Mouse (Mus musculus): ENCODE measurements around the gene Mettl8.

Gene Mettl8

GRCm38 (mm10) chr2:71055300-71056114, at the start of gene Mettl8, which contains the start of gene Dcaf17:
TSS of gene Mettl8 (minus strand) at chr2:71055583.
TSS of gene Dcaf17 (plus strand) at chr2:71055328.
- DNase-seq = peak; percentile 94

DNA sequence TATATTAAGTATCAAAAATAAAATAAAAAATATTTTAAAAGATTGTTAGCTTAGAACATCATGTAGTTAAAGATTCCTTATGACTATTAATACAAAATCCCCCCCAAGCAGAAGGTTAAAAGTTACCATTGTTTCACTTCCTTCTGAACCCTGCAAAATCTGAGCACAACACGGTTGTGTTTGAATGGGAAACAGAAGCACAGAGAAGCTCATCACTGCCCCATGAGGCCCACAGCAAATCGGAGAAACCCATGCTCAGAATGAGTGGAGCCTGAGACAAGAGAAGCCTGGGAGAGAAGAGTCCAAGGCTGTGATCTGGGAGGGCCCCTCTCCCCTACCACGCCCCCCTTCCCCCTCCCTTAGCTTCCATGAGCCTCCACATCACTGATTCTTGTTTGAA, 49.3 kb upstream of the Mettl8 start:
- DNase-seq = no peak

DNA sequence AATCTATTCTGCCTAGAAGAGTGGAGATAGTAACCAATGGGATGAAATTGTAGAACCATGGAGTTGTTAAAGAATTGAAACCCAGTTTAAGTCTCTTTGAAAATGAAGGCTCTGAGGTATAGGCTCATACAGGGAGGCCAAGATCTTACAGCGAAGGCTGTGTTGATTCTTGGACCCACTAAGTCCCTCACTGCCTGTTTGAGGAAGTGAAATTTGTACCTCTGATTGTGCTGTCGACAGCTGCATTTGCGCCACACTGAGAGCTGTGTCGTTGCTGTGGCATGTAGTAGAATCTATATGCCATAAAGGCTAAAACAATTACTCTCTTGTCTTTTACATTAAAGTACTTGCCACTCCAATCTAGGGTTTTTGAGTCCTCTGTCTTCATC, 47.9 kb upstream of the Mettl8 start:
- DNase-seq = no peak

DNA sequence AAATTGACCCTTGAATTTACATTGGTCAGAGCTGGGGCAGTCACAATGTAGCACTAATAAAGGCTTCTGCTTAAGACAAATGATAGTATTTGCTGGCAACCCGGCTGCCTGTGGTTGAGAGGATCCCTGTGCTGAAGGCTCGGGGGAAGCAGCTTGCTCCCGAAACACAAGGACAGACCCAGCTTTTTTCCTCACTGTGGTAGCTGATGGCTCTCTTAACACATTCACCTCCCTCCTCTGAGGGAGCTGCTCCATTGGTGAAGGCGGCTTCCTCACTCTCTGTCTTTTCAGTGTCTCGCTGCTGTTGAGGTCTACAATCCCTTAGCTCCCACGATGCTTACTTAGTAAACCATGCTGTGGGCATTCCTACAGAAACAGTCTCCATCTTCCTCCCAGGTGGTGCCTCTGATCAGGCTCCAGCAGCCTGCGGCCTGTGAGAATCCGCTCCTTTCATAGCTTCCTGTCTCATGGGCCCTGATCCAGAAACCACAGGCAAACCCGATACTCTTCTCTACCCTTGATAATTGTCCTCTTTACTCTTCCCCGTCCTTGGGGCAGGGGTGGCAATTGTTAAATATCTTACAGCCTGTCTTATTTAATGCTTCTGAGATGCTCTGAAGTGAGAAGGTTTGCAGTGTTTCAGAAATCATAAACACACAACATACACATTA, 47.4 kb upstream of the Mettl8 start:
- no peak for DNase-seq

GRCm38 (mm10) chr2:71096170-71096569, 40.8 kb upstream of the Mettl8 start:
- no peak for DNase-seq

DNA sequence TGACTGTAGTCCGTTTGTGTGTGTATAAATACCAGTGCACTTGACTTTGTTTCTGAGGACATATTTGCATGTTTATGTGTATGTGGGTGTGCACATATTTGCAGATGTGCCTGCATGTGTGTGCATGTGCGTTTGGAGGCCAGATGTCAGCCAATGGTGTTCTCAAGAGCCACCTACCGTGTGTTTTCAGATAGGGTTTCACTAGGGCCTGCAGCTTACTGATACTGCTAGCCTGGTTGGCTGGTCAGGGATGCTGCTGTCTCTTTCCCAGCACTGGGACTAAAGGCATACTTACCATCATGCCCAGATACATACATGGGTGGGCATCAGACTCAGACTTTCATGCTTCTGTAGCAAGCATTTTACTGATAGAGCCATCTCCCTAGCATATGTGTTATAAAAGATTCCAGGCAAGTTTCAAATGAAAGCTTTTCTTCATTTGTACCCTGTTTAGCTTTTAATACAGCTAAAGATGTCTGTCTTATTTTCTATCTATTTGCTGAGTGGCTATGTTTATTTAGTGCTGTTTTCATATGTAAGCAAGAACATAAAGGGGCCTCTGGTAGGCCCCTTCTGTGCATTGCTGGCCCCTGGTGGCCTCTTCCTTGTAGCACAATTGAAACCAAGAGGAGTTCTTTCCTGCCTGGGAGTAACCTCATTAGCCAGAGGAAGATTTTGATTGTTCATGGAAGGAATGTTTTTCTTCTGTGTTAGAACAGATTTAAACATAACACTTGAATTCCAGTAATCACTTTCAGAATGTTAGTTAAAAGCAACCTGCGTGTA, 35.5 kb upstream of the Mettl8 start:
- DNase-seq = no peak

DNA sequence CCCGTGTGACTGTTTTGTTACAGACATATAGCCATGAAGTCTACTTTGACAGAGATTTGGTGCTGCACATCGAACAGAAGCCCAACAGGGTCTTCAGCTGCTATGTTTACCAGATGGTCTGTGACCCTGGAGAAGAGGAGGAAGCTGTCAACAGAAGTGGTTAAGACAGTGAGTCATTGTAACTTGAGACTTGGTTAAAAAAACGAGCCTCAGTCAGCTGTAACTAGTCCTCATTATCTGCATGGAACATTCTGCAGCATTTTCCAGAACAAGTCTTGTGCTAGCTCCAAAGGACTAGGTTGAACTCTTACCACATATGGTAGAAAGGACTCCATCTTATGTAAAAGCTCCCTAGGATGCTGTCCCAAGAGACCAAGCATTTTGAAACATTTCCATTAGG, 34.4 kb upstream of the Mettl8 start:
- no peak for DNase-seq

GRCm38 (mm10) chr2:71083454-71084193, 28.2 kb upstream of the Mettl8 start:
- no peak for DNase-seq

GRCm38 (mm10) chr2:71082416-71082815, 27.0 kb upstream of the Mettl8 start:
- no peak for DNase-seq

DNA sequence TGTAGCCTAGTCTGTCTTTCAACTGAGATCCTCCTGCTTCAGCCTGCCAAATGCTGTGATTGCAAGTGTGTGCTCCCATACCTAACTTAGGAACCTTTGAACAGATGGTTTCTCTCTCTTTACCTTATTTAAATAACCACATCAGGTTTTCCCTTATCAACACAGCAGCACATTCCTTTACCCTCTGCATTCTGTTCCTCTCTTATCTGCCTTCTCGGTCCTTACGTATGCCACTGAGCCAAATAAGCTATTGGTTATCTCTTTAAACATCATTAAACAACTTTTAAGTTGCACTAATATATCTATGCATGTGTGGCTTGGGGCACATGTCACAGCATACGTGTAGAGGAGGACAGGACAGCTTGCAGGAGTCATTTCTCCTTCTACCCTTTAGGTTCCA, 18.4 kb upstream of the Mettl8 start:
- no peak for DNase-seq

- DNase-seq = no peak
Measured at GRCm38 (mm10) chr2:71073330-71073729, 17.9 kb upstream of the Mettl8 start.

DNA sequence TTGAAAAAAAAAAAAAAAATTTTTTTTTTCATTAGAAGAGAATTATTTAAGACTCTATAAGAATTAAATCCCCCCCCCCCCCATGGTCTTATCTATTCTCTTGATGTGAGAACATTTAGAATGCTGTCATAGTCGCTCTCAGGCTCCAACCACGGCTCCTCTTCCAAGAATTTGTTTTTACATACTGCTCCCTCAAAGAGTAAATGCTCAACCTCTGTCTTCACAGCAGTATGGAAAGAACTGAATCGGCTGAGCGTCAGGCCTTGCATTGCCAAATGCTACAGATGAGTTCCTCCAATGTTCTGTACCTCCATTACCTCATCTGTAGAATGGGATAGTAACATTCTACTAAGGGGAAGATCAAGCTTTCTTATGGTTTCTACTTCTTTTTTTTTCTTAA, 16.2 kb upstream of the Mettl8 start:
- no peak for DNase-seq

- no peak for DNase-seq
Measured at GRCm38 (mm10) chr2:71056115-71056835, 892 bp upstream of the Mettl8 start.

DNA sequence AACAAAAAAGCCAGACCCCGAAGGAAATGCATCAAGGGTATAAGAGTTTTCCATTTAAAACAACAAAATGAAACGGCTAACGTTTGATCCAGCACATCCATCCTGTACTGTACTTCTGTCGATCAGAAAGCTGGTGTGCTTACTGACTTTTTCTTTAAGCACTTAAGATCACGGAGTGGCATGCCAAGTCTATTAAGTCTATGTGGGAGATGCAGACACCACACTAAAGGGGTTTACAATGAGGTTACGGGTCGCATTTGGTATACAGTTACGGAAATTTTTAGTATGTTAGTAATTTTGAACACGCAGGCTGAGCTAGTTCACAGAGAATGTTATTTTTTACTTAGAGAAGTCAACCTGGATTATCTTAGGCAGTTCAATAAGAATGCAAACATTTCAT, 667 bp downstream of the Mettl8 start:
- no peak for DNase-seq

DNA sequence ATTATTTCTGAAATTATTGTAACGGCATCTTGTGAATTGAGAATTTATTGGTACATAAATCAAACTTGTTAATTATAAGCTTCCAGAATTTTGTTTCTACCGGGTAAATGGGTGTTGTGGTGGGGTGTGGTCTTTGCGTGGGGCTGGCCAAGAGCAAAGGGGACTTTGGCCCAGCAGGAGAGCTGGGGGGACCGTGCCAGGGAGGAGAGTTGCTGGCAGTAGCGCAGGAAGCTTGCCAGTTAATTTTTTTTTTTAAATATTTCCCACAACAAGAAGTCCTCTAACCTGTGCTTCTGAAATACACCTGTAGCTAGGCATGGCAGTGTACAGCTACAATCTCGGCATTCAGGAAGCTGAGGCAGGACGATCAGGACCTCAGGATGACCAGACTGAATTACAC, 4.9 kb downstream of the Mettl8 start:
- no peak for DNase-seq

- DNase-seq = no peak
Measured at GRCm38 (mm10) chr2:71048896-71049295, 6.5 kb downstream of the Mettl8 start.

GRCm38 (mm10) chr2:71046751-71047320, 8.5 kb downstream of the Mettl8 start:
- no peak for DNase-seq

- no peak for DNase-seq
Measured at GRCm38 (mm10) chr2:71046151-71046550, 9.2 kb downstream of the Mettl8 start.

- DNase-seq = peak; percentile 74
Measured at GRCm38 (mm10) chr2:71039522-71040121, 15.8 kb downstream of the Mettl8 start.

DNA sequence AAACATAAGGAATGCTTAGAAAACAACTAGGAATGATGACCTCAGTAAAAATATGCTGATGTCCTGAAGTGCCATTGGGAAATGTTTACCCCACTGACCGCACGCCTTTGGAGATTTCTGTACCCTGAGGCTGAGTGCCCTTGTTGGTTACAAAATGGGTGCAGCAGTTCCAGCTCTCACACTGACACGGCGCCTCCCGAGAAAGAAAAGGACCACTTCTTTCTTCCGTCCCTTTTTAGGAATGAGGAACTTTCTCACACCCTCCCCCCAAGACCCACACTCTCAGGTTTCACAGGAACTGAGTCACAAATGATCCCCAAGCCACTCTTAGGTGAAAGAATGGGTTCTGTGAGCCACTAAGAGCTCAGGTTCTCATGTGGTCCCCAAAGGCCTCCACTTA, 17.9 kb downstream of the Mettl8 start:
- no peak for DNase-seq

- no peak for DNase-seq
Measured at GRCm38 (mm10) chr2:71033987-71034386, 21.4 kb downstream of the Mettl8 start.
